Mouse (Mus musculus) Muller cell, postnatal 12 days (primary cell): ENCODE results near the gene Gna12.

Experiments
- DNase-seq: peaks from one replicate; pipeline ENCODE4 v3.0.0-alpha.2; 2015; ENCODE audit errors: inconsistent ontology term

Gene Gna12

GRCm38 (mm10) chr5:140710315-140710714, 119.9 kb downstream of the Gna12 start:
- no peak for DNase-seq
